Mouse (Mus musculus) heart, adult 2 months (tissue): ENCODE data around the gene Elovl7. TPM values are rescaled to one million over a fixed set of nuclear protein-coding genes. Genes with fewer than 3 reads are reported as not detected.

Experiments
- DNase-seq, 2 experiments: peaks; one replicate each; pipeline ENCODE4 v3.0.0; 2021
- H3K27ac ChIP-seq: fragments of 200-600 bp; 2 replicates; pipeline ENCODE4 v1.8.1; 2022
- H3K27me3 ChIP-seq: fragments of 200-500 bp; 2 replicates; pipeline ENCODE4 v1.6.1; 2012; ENCODE audit warnings: mild to moderate bottlenecking, low read length, inconsistent platforms, mixed read lengths; ENCODE audit not compliant: control insufficient read depth, insufficient read depth
- H3K36me3 ChIP-seq: fragments of 200-500 bp; 2 replicates; pipeline ENCODE4 v1.6.1; 2012; ENCODE audit warnings: low read length, inconsistent platforms; ENCODE audit not compliant: control insufficient read depth, insufficient read depth
- H3K4me1 ChIP-seq: fragments of 200-500 bp; 2 replicates; pipeline ENCODE4 v1.6.1; 2011; ENCODE audit warnings: low read length; ENCODE audit not compliant: control insufficient read depth, insufficient read depth
- H3K4me3 ChIP-seq: fragments of 200-600 bp; 2 replicates; pipeline ENCODE4 v1.8.1; 2022
- H3K79me2 ChIP-seq: fragments of 200-500 bp; replicated peaks from 2 replicates; pipeline ENCODE4 v1.6.1; 2012; ENCODE audit warnings: mild to moderate bottlenecking, inconsistent platforms, low read length, moderate library complexity, mixed read lengths; ENCODE audit not compliant: control insufficient read depth, insufficient read depth
- H3K9ac ChIP-seq: fragments of 200-500 bp; 2 replicates; pipeline ENCODE4 v1.6.1; 2012; ENCODE audit warnings: low read depth, mild to moderate bottlenecking, control low read depth, inconsistent platforms, low read length, mixed read lengths
- CTCF ChIP-seq: fragments of 200-600 bp; IDR thresholded peaks from 2 replicates; pipeline ENCODE4 v1.8.1; 2022; ENCODE audit warnings: antibody characterized with exemption, mild to moderate bottlenecking, moderate library complexity
- EP300 ChIP-seq: fragments of 200-500 bp; IDR thresholded peaks from 2 replicates; pipeline ENCODE4 v1.6.1; 2011; ENCODE audit warnings: low read depth, low read length, control low read depth; ENCODE audit not compliant: insufficient read depth
- POLR2A ChIP-seq: fragments of 200-500 bp; IDR thresholded peaks from 2 replicates; pipeline ENCODE4 v1.6.1; 2011; ENCODE audit warnings: mild to moderate bottlenecking, low read depth, low read length, control low read depth; ENCODE audit not compliant: insufficient read depth
- whole genome bisulfite sequencing: fragments of 180-500 bp; shearing (Covaris S2); methylation state at CpG from one replicate; pipeline ENCODE4 v1.1.7; 2018; 5-methylcytosine and 5-hydroxymethylcytosine counted together
- intact Hi-C: fragments of 180-260 bp; cut with DNase I; formaldehyde crosslinking; loops from one replicate; pipeline ENCODE4 v1.15.1; 2025
- polyA plus RNA-seq: library from polyadenylated mRNA; depleted of rRNA; stranded (reverse); fragments of >200 nt; gene quantifications from 2 replicates; pipeline ENCODE4 v1.2.3, GENCODE M21; 2012
- total RNA-seq, 2 experiments: library from RNA; stranded (reverse); gene quantifications; 2 replicates each; pipeline ENCODE4 v1.2.3; 2021

Elovl7 gene
- total and polyA plus RNA-seq, 3 experiments, result 0.18 to 0.29 (median 0.20) TPM

GRCm38 (mm10) chr13:108323317-108323716, 109.1 kb downstream of the Elovl7 start:
- Histone ChIP-seq H3K36me3 (no peaks in the 10 kb centered on the region), H3K4me1 (no peaks in the 10 kb centered on the region), H3K79me2 (no peaks in the 10 kb centered on the region), H3K27me3 (no peaks in the 10 kb centered on the region; the same call in 1 of the 2 replicates), H3K4me3 (no peak overlapping the region), H3K9ac (no peak overlapping the region), H3K27ac (no peak overlapping the region)
- WGBS, result 99% methylated on average over 2 of the region's 2 CpGs
- TF ChIP-seq CTCF (no peak), EP300 (no peak), POLR2A (no peak)
- intact Hi-C loops, result no loop called here
- DNase-seq, result no peak

GRCm38 (mm10) chr13:108323866-108324829, 109.9 kb downstream of the Elovl7 start:
- Histone ChIP-seq H3K27ac (no peak overlapping the region), H3K9ac (no peak overlapping the region), H3K79me2 (no peaks in the 10 kb centered on the region), H3K4me1 (no peaks in the 10 kb centered on the region), H3K27me3 (no peaks in the 10 kb centered on the region; the same call in 1 of the 2 replicates), H3K36me3 (no peaks in the 10 kb centered on the region), H3K4me3 (no peak overlapping the region)
- WGBS, result 92% methylated on average over 22 of the region's 22 CpGs
- DNase-seq, result no peak
- intact Hi-C loops, result no loop called here
- no peak for TF ChIP-seq POLR2A
- TF ChIP-seq EP300, result no peak
- no peak for TF ChIP-seq CTCF

GRCm38 (mm10) chr13:108325871-108326270, 111.7 kb downstream of the Elovl7 start:
- 75% methylated on average over 5 of the region's 5 CpGs for WGBS
- H3K27ac ChIP-seq, result no peak overlapping the region
- no peaks in the 10 kb centered on the region; the same call in 1 of the 2 replicates for H3K27me3 ChIP-seq

GRCm38 (mm10) chr13:108326351-108326750, 112.1 kb downstream of the Elovl7 start:
- Histone ChIP-seq H3K27ac (no peak overlapping the region), H3K27me3 (no peaks in the 10 kb centered on the region; the same call in 1 of the 2 replicates), H3K4me1 (no peaks in the 10 kb centered on the region), H3K36me3 (no peaks in the 10 kb centered on the region), H3K79me2 (no peaks in the 10 kb centered on the region), H3K4me3 (no peak overlapping the region), H3K9ac (no peak overlapping the region)
- no peak for DNase-seq
- WGBS, result 96% methylated on average over 10 of the region's 10 CpGs
- intact Hi-C loops, result loop anchor here (5.0 kb wide), 1 partner anchor 114 kb away; the partner anchor contains the start of gene Elovl7
- TF ChIP-seq POLR2A, result no peak
- TF ChIP-seq CTCF, result no peak
- TF ChIP-seq EP300, result no peak

More at GRCm38 (mm10) chr13:108325871-108326270, 111.7 kb downstream of the Elovl7 start:
- H3K4me1 ChIP-seq, result no peaks in the 10 kb centered on the region
- no peak overlapping the region for H3K4me3 ChIP-seq
- no peak for TF ChIP-seq EP300
- TF ChIP-seq CTCF, result no peak
- no peak for TF ChIP-seq POLR2A
- no peak overlapping the region for H3K9ac ChIP-seq
- intact Hi-C loops, result loop anchor here (5.0 kb wide), 1 partner anchor 114 kb away; the partner anchor contains the start of gene Elovl7
- no peaks in the 10 kb centered on the region for H3K36me3 ChIP-seq
- H3K79me2 ChIP-seq, result no peaks in the 10 kb centered on the region
- no peak for DNase-seq

- no peak overlapping the region for H3K9ac ChIP-seq
- intact Hi-C loops, result loop anchor here (5.0 kb wide), 1 partner anchor 115 kb away; the partner anchor contains the start of gene Elovl7
- no peak overlapping the region for H3K27ac ChIP-seq
- H3K4me1 ChIP-seq, result no peaks in the 10 kb centered on the region
- no peaks in the 10 kb centered on the region for H3K79me2 ChIP-seq
- no peaks in the 10 kb centered on the region; the same call in 1 of the 2 replicates for H3K27me3 ChIP-seq
- TF ChIP-seq EP300, result no peak
- TF ChIP-seq POLR2A, result no peak
- no peak for TF ChIP-seq CTCF
- WGBS, result 92% methylated on average over 7 of the region's 7 CpGs
- H3K4me3 ChIP-seq, result no peak overlapping the region
- DNase-seq, result no peak
- no peaks in the 10 kb centered on the region for H3K36me3 ChIP-seq
These were observed 112.8 kb downstream of the Elovl7 start for GRCm38 (mm10) chr13:108327047-108327446.
